Mouse (Mus musculus) MEL (cell line): ENCODE measurements around the gene Fkbp5. TPM values are rescaled to one million over a fixed set of nuclear protein-coding genes. Genes with fewer than 3 reads are reported as not detected.

Source experiments
- DNase-seq: peaks from one replicate; pipeline ENCODE4 v3.0.0; 2011; ENCODE audit warnings: low read depth, low spot score
- H3K27ac ChIP-seq: 2 replicates; pipeline ENCODE4 v1.5.1; 2012; ENCODE audit warnings: low read depth, mild to moderate bottlenecking, control low read depth, low read length, moderate library complexity; ENCODE audit not compliant: control insufficient read depth
- H3K27me3 ChIP-seq, 2 experiments: fragments of 150-350 bp in 1 of 2; sonication (generic) in 1 of 2; 2 replicates each; pipeline ENCODE4 v1.6.1; 2012; ENCODE audit warnings: low read length in 2 of 2, mild to moderate bottlenecking in 2 of 2, improper control_type of control experiment in 1 of 2, moderate library complexity in 1 of 2; ENCODE audit not compliant: insufficient read depth in 2 of 2, control insufficient read depth in 1 of 2
- H3K36me3 ChIP-seq, 2 experiments: 2 replicates each; pipeline ENCODE4 v1.6.1; 2012 to 2014; ENCODE audit warnings: low read length in 2 of 2, improper control_type of control experiment in 1 of 2, inconsistent platforms in 1 of 2, mild to moderate bottlenecking in 1 of 2; ENCODE audit not compliant: insufficient read depth in 2 of 2, control insufficient read depth in 1 of 2
- H3K4me1 ChIP-seq, 2 experiments: fragments of 150-350 bp in 1 of 2; sonication (generic) in 1 of 2; 2 replicates each; pipeline ENCODE4 v1.6.1; 2012; ENCODE audit warnings: low read length in 2 of 2, improper control_type of control experiment in 1 of 2, mild to moderate bottlenecking in 1 of 2; ENCODE audit not compliant: insufficient read depth in 2 of 2, control insufficient read depth in 1 of 2
- H3K4me3 ChIP-seq, 2 experiments: fragments of 150-350 bp in 1 of 2; sonication (generic) in 1 of 2; 2 replicates each; pipeline ENCODE4 v1.5.1; 2012; ENCODE audit warnings: low read depth in 2 of 2, low read length in 2 of 2, mild to moderate bottlenecking in 2 of 2, moderate library complexity in 2 of 2, control low read depth in 1 of 2, improper control_type of control experiment in 1 of 2; ENCODE audit not compliant: control insufficient read depth in 1 of 2, insufficient read depth in 1 of 2
- H3K79me2 ChIP-seq: 2 replicates; pipeline ENCODE4 v1.6.1; 2012; ENCODE audit warnings: mild to moderate bottlenecking, low read length, moderate library complexity; ENCODE audit not compliant: control insufficient read depth, poor library complexity, insufficient read depth
- H3K9ac ChIP-seq: 2 replicates; pipeline ENCODE4 v1.6.1; 2012; ENCODE audit warnings: low read depth, mild to moderate bottlenecking, control low read depth, low read length, moderate library complexity; ENCODE audit not compliant: control insufficient read depth, poor library complexity, severe bottlenecking
- H3K9me3 ChIP-seq: fragments of 150-350 bp; sonication (generic); replicated peaks from 2 replicates; pipeline ENCODE4 v1.6.1; 2012; ENCODE audit warnings: mild to moderate bottlenecking, low read length, improper control_type of control experiment, moderate library complexity; ENCODE audit not compliant: insufficient read depth
- CHD1 ChIP-seq: IDR thresholded peaks from 2 replicates; pipeline ENCODE4 v1.6.1; 2012; ENCODE audit warnings: low read depth, mild to moderate bottlenecking, inconsistent platforms, low read length, improper control_type of control experiment
- CHD2 ChIP-seq: IDR thresholded peaks from 2 replicates; pipeline ENCODE4 v1.6.1; 2011; ENCODE audit warnings: low read length, improper control_type of control experiment
- E2F4 ChIP-seq: IDR thresholded peaks from 2 replicates; pipeline ENCODE4 v1.6.1; 2011; ENCODE audit warnings: low read depth, low read length, improper control_type of control experiment, borderline replicate concordance
- ELF1 ChIP-seq: IDR thresholded peaks from 2 replicates; pipeline ENCODE4 v1.6.1; 2014; ENCODE audit warnings: low read depth, mild to moderate bottlenecking, inconsistent platforms, low read length, improper control_type of control experiment, moderate library complexity
- ETS1 ChIP-seq: IDR thresholded peaks from 2 replicates; pipeline ENCODE4 v1.6.1; 2012; ENCODE audit warnings: low read depth, mild to moderate bottlenecking, inconsistent platforms, low read length, improper control_type of control experiment, moderate library complexity
- GATA1 ChIP-seq: IDR thresholded peaks from 2 replicates; pipeline ENCODE4 v1.6.1; 2011; ENCODE audit warnings: low read depth, low read length, improper control_type of control experiment
- JUND ChIP-seq: IDR thresholded peaks from 2 replicates; pipeline ENCODE4 v1.6.1; 2011; ENCODE audit warnings: low read depth, mild to moderate bottlenecking, improper control_type of control experiment, low read length
- KAT2A ChIP-seq: conservative IDR thresholded peaks from 2 replicates; pipeline ENCODE4 v1.6.1; 2012; ENCODE audit warnings: low read depth, low read length, improper control_type of control experiment, inconsistent platforms
- MAFK ChIP-seq: IDR thresholded peaks from 2 replicates; pipeline ENCODE4 v1.6.1; 2011; ENCODE audit warnings: low read depth, mild to moderate bottlenecking, low read length, improper control_type of control experiment, borderline replicate concordance
- MAZ ChIP-seq: IDR thresholded peaks from 2 replicates; pipeline ENCODE4 v1.6.1; 2012; ENCODE audit warnings: low read depth, mild to moderate bottlenecking, inconsistent platforms, low read length, improper control_type of control experiment
- MEF2A ChIP-seq: IDR thresholded peaks from 2 replicates; pipeline ENCODE4 v1.6.1; 2014; ENCODE audit warnings: low read depth, mild to moderate bottlenecking, inconsistent platforms, low read length, improper control_type of control experiment; ENCODE audit not compliant: poor library complexity, insufficient replicate concordance, severe bottlenecking; ENCODE audit errors: extremely low read depth
- MXI1 ChIP-seq: IDR thresholded peaks from 2 replicates; pipeline ENCODE4 v1.6.1; 2011; ENCODE audit warnings: mild to moderate bottlenecking, low read depth, low read length, improper control_type of control experiment
- MYC ChIP-seq: IDR thresholded peaks from 2 replicates; pipeline ENCODE4 v1.6.1; 2011; ENCODE audit warnings: low read depth, mild to moderate bottlenecking, low read length, improper control_type of control experiment, moderate library complexity
- NELFE ChIP-seq: IDR thresholded peaks from 2 replicates; pipeline ENCODE4 v1.6.1; 2011; ENCODE audit warnings: low read depth, low read length, improper control_type of control experiment
- POLR2A ChIP-seq, 2 experiments: IDR thresholded peaks; 2 replicates each; pipeline ENCODE4 v1.6.1; 2011 to 2012; ENCODE audit warnings: low read length in 2 of 2, mild to moderate bottlenecking in 2 of 2, control low read depth in 1 of 2, improper control_type of control experiment in 1 of 2, low read depth in 1 of 2, moderate library complexity in 1 of 2; ENCODE audit not compliant: control insufficient read depth in 1 of 2, insufficient read depth in 1 of 2, poor library complexity in 1 of 2
- POLR2AphosphoS2 ChIP-seq: IDR thresholded peaks from 2 replicates; pipeline ENCODE4 v1.6.1; 2011; ENCODE audit warnings: low read length, improper control_type of control experiment
- RAD21 ChIP-seq: IDR thresholded peaks from 2 replicates; pipeline ENCODE4 v1.6.1; 2011; ENCODE audit warnings: mild to moderate bottlenecking, low read depth, low read length, improper control_type of control experiment
- SIN3A ChIP-seq: IDR thresholded peaks from 2 replicates; pipeline ENCODE4 v1.6.1; 2012; ENCODE audit warnings: low read length, improper control_type of control experiment, inconsistent platforms
- UBTF ChIP-seq: IDR thresholded peaks from 2 replicates; pipeline ENCODE4 v1.6.1; 2012; ENCODE audit warnings: low read depth, mild to moderate bottlenecking, inconsistent platforms, low read length, improper control_type of control experiment, moderate library complexity, borderline replicate concordance; ENCODE audit not compliant: insufficient read depth
- USF1 ChIP-seq: IDR thresholded peaks from 2 replicates; pipeline ENCODE4 v1.6.1; 2014; ENCODE audit warnings: low read depth, mild to moderate bottlenecking, inconsistent platforms, low read length, improper control_type of control experiment, moderate library complexity
- ZMIZ1 ChIP-seq: IDR thresholded peaks from 2 replicates; pipeline ENCODE4 v1.6.1; 2012; ENCODE audit warnings: low read depth, mild to moderate bottlenecking, inconsistent platforms, low read length, improper control_type of control experiment, moderate library complexity
- ZNF384 ChIP-seq: IDR thresholded peaks from 2 replicates; pipeline ENCODE4 v1.6.1; 2012; ENCODE audit warnings: low read depth, mild to moderate bottlenecking, inconsistent platforms, low read length, improper control_type of control experiment
- polyA plus RNA-seq, 2 experiments: library from polyadenylated mRNA; stranded (reverse) in 1 of 2; unstranded in 1 of 2; fragments of >175 nt in 1 of 2; fragments of >200 nt in 1 of 2; gene quantifications; 2 replicates each; pipeline versions ENCODE4 v1.2.1 to v1.2.4; 2012; ENCODE audit warnings: low replicate concordance in 2 of 2, low read depth in 1 of 2; ENCODE audit not compliant: insufficient read length in 2 of 2, insufficient read depth in 1 of 2, missing spikeins in 1 of 2
- total RNA-seq: library from RNA; depleted of rRNA; stranded (reverse); fragments of 300-350 nt; gene quantifications from 2 replicates; pipeline ENCODE4 v1.2.3, GENCODE M21; 2012

Gene Fkbp5
- total and polyA plus RNA-seq, 3 experiments, result 16.6 to 184 (median 44.3) TPM

DNA sequence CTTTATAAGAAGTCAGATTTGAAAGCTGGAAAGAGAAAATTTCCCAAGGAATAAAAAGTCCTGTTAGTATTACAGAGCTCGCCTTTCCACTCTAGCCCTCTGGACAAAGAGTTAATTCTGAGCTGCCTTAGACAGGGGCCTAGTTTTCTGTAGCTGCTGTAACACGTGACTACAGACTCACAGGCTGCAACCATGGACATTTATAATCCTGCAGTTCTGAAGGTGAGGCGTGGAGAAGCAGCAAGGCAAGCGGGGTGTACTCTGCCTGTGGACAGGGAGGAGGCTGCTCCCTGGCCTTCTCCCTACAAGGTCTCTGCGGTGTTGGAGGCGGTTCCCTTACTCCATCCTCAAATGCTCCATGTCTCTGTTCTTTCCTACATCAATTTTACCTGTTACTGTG is 64.4 kb downstream of the Fkbp5 start:
- Histone ChIP-seq H3K9me3 (no peaks in the 10 kb centered on the region), H3K4me1 (no peaks in the 10 kb centered on the region), H3K27ac (no peak overlapping the region), H3K4me3 (no peak overlapping the region), H3K36me3 (no peaks in the 10 kb centered on the region)
- DNase-seq, result no peak
- TF ChIP-seq MAZ (no peak), SIN3A (no peak), POLR2A (IDR thresholded peaks at IDR 0.05; ENCODE audit: control insufficient read depth in 1 of 2, insufficient read depth in 1 of 2, low read depth in 1 of 2, low read length in 2 of 2, poor library complexity in 1 of 2) (no peak), GATA1 (no peak), ETS1 (no peak)
- TF ChIP-seq, all 39 proteins: peak for 0
- Histone ChIP-seq H3K79me2 (0 out of 2 replicates have a peak, but pooled peaks cover 1% of the 10 kb centered on the region), H3K27me3 (no peaks in the 10 kb centered on the region), H3K9ac (no peak overlapping the region)

DNA sequence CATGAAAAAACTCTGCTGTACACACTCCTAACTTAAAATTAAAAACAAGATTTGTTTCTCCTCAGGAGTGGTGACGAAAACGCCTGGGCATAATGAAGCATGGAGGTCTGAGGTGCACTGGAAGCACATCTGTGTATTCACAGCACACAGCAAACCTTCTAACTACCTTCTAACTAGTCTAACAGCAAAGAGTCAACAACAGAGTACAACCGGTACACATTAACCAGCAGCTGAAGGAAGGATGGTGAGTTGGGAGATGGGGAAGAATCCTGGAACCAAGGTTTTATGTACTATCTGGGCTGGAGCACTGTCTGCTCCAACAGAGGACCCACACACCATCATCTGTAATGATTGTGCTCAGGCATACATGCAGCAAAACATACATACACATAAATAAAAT is 65.4 kb downstream of the Fkbp5 start:
- DNase-seq, result no peak
- 0 out of 2 replicates have a peak, but pooled peaks cover 1% of the 10 kb centered on the region for H3K79me2 ChIP-seq
- H3K9ac ChIP-seq, result no peak overlapping the region
- H3K27me3 ChIP-seq, result no peaks in the 10 kb centered on the region
- TF ChIP-seq NELFE (no peak), MAFK (no peak), MYC (no peak)
- TF ChIP-seq, all 39 proteins: peak for 0
- Histone ChIP-seq H3K27ac (no peak overlapping the region), H3K36me3 (no peaks in the 10 kb centered on the region; a peak in 1 of 4 replicates), H3K4me1 (no peaks in the 10 kb centered on the region), H3K4me3 (no peak overlapping the region), H3K9me3 (no peaks in the 10 kb centered on the region)

- no peak for DNase-seq
Observed at GRCm38 (mm10) chr17:28451487-28451886, 65.8 kb downstream of the Fkbp5 start.

More at GRCm38 (mm10) chr17:28451487-28451886, 65.8 kb downstream of the Fkbp5 start:
- Histone ChIP-seq H3K27ac (no peak overlapping the region), H3K4me1 (no peaks in the 10 kb centered on the region), H3K27me3 (no peaks in the 10 kb centered on the region), H3K9me3 (no peaks in the 10 kb centered on the region), H3K79me2 (0 out of 2 replicates have a peak, but pooled peaks cover 1% of the 10 kb centered on the region), H3K9ac (no peak overlapping the region), H3K4me3 (no peak overlapping the region), H3K36me3 (no peaks in the 10 kb centered on the region; a peak in 1 of 4 replicates)
- TF ChIP-seq MAFK (no peak), JUND (no peak), E2F4 (no peak), ELF1 (no peak), ZMIZ1 (no peak), MYC (no peak), CHD1 (no peak), RAD21 (no peak), ZNF384 (no peak), MXI1 (no peak), KAT2A (no peak), USF1 (no peak), CHD2 (no peak), POLR2A (IDR thresholded peaks at IDR 0.05; ENCODE audit: control insufficient read depth in 1 of 2, insufficient read depth in 1 of 2, low read depth in 1 of 2, low read length in 2 of 2, poor library complexity in 1 of 2) (no peak), SIN3A (no peak), GATA1 (no peak), POLR2AphosphoS2 (no peak), MEF2A (no peak), UBTF (no peak)
